Mouse (Mus musculus) colon, adult 2 months (tissue): Measurements from ENCODE around the gene Pithd1. TPM values are rescaled to one million over a fixed set of nuclear protein-coding genes. Genes with fewer than 3 reads are reported as not detected.

ENCODE experiments used
- polyA plus RNA-seq: library from polyadenylated mRNA; depleted of rRNA; stranded (reverse); fragments of >200 nt; gene quantifications from 2 replicates; pipeline ENCODE4 v1.2.3, GENCODE M21; 2012; rRNA removed

Gene Pithd1
- polyA plus RNA-seq: 89.3 and 109 TPM in 2 replicates

DNA sequence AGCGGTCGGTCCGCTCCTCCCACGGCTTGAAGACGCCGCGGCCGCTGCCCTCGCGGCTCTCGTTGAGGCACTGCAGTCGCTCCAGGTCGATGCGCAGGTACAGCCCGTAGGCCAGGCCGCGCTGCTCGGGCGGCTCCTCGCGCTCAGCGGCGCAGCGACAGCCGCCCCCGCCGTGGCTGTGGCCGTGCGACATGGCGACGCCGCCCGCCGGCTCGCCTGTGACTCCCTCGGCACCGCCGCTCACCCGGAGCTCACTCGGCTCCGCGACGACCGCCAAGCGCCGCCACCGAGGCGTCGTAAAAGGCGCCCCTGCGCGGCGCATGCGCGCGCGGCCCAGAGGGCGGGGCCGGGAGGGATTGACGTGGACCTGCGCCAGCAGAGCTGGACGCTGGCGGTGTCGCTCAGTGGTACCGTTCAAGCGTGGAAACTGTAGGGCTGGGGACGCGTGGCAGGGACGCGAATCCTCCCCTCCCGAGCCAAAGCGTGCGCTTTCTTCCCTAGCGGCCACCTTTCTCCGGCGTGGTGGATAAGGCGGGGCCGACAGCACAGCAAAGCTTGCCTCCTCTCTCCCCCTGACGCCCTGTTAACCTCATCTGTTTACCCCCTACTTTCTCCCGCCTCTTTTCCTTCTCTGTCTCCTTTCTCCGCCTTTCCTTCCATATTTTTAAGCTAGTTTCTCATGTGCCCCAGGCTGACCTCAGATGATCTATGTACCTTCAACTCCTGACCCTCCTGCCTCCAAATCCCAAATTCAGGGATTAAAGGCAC, at the start of gene Pithd1:
Pithd1 (minus strand) TSS at position 322 of the 768 bp plus-strand sequence.

DNA sequence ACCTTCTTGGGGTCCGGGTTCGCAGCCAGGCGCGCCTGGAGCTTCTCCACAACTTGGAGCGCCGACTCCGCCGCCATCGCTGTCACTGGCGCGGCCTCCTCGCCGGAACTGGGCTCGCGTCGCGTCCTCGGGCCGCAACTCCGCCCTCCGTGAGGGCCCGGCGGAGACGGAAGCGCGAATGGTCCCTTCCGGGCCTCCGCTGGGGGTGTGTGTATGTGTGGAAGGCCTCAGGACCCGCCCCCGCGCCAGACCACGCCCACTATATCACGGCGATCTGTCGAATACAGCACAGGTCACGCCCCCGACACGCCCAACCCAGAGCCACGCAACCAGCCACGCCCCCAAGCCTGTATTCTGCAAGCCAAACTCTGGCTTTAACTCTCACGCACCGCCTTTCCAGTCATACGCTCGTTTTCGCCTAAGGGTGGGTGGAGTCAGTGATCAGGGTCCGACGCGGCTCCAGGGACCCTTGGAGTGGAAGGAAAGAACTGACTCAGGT, 34.5 kb upstream of the Pithd1 start, which contains the start of gene Eloa:
Eloa (minus strand) TSS at position 215 of the 499 bp plus-strand sequence.

DNA sequence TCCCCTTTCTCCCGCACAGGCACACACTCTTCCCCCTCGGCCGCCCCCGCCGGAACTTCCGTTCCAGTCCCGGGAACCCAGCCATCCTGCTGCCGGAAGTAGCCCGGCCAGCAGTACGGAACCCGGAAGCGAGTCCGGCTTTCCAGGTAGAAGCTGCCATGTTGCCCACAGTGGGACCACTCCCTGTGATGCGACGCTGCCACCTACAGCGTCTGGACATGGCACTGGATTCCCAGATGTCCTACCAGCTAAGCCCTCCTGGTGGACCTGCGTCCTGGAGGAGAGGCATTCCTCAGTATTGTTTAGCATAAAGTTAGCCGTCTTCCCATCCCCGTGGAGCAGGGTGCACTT, 14.5 kb downstream of the Pithd1 start, which contains the start of gene Lypla2:
Lypla2 (minus strand) TSS at position 71 of the 351 bp plus-strand sequence.

DNA sequence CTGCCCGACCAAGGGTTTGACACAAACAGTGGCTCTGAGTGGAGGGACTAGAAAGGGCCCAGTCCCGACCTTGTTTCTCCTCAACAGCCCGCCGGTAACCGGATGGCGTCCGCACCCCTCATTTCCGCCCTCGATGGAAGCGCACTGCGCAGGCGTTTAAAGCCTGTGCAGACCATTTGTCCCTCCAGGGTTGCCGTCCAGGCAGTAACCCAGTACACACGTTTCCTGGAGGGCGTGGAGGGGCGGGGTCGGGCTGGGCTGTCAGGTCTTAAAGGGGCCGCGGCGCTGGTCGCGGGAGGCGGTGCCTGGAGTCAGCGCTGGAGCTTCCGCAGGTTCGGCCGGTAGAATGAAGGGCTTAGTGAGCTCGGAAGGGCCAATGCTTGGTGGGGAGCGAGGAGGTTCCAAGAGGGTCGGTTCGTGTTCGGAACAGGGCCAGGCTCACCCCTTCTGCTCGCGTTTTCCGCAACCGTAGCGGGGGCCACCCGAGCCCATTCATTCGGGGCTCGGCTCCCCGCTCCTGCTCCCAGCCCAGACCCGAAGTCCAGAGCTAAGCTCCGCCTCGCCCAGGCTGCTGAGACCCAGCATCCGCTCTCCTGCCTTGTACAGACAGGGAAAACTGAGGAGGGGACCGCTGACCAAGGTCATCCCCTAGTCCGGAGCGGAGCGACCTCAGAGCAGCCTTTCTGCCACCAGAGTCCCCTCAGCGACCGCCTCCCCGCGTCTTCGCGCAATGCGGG, 23.4 kb downstream of the Pithd1 start, which contains the start of gene Gale:
Gale (plus strand) TSS at position 271 of the 737 bp plus-strand sequence.

DNA sequence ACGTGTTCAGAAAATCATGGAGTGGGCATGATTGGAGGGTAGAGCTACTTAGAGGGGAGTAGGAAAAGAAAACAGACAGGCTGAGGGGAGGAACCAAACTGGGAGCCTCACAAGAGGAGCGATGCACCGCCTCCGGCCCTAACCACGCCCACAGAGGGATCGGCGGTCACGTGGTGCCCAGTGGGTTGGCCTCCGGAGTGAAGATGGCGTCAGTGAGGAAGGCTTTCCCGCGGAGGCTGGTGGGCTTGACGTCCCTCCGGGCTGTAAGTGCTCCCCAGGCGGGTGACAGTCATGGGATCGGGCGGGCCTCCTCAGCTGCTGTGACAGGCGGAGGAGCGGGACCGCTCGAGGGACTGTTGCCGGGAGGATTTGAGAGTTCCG, 40.8 kb downstream of the Pithd1 start, which contains the start of gene Hmgcl:
Hmgcl (plus strand) TSS at position 171 of the 381 bp plus-strand sequence.

Other genes with a start within 250 kb of the Pithd1 start
- 0.69 and 0.71 TPM in 2 replicates for gene Myom3, start 227.5 kb downstream of the Pithd1 start, polyA plus RNA-seq
- 57.4 and 111 TPM in 2 replicates for gene Srsf10, start 131.5 kb downstream of the Pithd1 start, polyA plus RNA-seq
- 11.0 and 13.8 TPM in 2 replicates for gene Pnrc2, start 113.4 kb downstream of the Pithd1 start, polyA plus RNA-seq
- gene Cnr2, start 91.9 kb downstream of the Pithd1 start, polyA plus RNA-seq: 1.0 and 1.1 TPM in 2 replicates
- gene Fuca1, start 66.5 kb downstream of the Pithd1 start, polyA plus RNA-seq: 184 and 185 TPM in 2 replicates
- gene Hmgcl, start 40.8 kb downstream of the Pithd1 start, polyA plus RNA-seq: 102 and 115 TPM in 2 replicates
- 356 and 461 TPM in 2 replicates for gene Gale, start 23.5 kb downstream of the Pithd1 start, polyA plus RNA-seq
- 261 and 282 TPM in 2 replicates for gene Lypla2, start 14.6 kb downstream of the Pithd1 start, polyA plus RNA-seq
- 6.6 and 8.8 TPM in 2 replicates for gene Eloa, start 34.5 kb upstream of the Pithd1 start, polyA plus RNA-seq
- 249 and 272 TPM in 2 replicates for gene Rpl11, start 66.2 kb upstream of the Pithd1 start, polyA plus RNA-seq
- 278 and 391 TPM in 2 replicates for gene Id3, start 156.2 kb upstream of the Pithd1 start, polyA plus RNA-seq
- gene E2f2, start 185.1 kb upstream of the Pithd1 start, polyA plus RNA-seq: 9.4 and 11.1 TPM in 2 replicates
- gene Asap3, start 219.1 kb upstream of the Pithd1 start, polyA plus RNA-seq: 3.8 and 4.0 TPM in 2 replicates